Mouse (Mus musculus): ENCODE data around the gene Nup188.

Gene Nup188

GRCm38 (mm10) chr2:30351149-30351548 is 65.0 kb downstream of the Nup188 start:
- no peak for DNase-seq (ENCODE audit: low spot score)

GRCm38 (mm10) chr2:30355861-30356260 is 69.7 kb downstream of the Nup188 start:
- DNase-seq (ENCODE audit: low spot score), result no peak

GRCm38 (mm10) chr2:30356266-30356665 is 70.1 kb downstream of the Nup188 start:
- DNase-seq (ENCODE audit: low spot score), result no peak

GRCm38 (mm10) chr2:30356906-30357305 is 70.7 kb downstream of the Nup188 start:
- no peak for DNase-seq (ENCODE audit: low spot score)

GRCm38 (mm10) chr2:30357552-30358510 is 71.6 kb downstream of the Nup188 start:
- DNase-seq (ENCODE audit: low spot score), result no peak

GRCm38 (mm10) chr2:30358533-30359531 is 72.6 kb downstream of the Nup188 start, which contains the start of gene Sh3glb2:
Gene Sh3glb2, minus strand, starts transcription at chr2:30359337.
- peak; percentile 62 for DNase-seq (ENCODE audit: low spot score)

GRCm38 (mm10) chr2:30360626-30361025 is 74.4 kb downstream of the Nup188 start:
- DNase-seq (ENCODE audit: low spot score), result no peak

GRCm38 (mm10) chr2:30362865-30363264 is 76.7 kb downstream of the Nup188 start:
- DNase-seq (ENCODE audit: low spot score), result no peak

- DNase-seq (ENCODE audit: low spot score), result peak; percentile 99
These were observed 77.8 kb downstream of the Nup188 start, which contains the start of gene Miga2 for GRCm38 (mm10) chr2:30363773-30364650. Gene Miga2, plus strand, starts transcription at chr2:30364233.

- DNase-seq (ENCODE audit: low spot score), result no peak
These were observed 79.3 kb downstream of the Nup188 start for GRCm38 (mm10) chr2:30365281-30366069.

- DNase-seq (ENCODE audit: low spot score), result no peak
These were observed 80.0 kb downstream of the Nup188 start for GRCm38 (mm10) chr2:30366203-30366602.

- no peak for DNase-seq (ENCODE audit: low spot score)
These were observed 85.3 kb downstream of the Nup188 start for GRCm38 (mm10) chr2:30371544-30371943.

GRCm38 (mm10) chr2:30372726-30373125 is 86.5 kb downstream of the Nup188 start:
- DNase-seq (ENCODE audit: low spot score), result no peak

GRCm38 (mm10) chr2:30375893-30376292 is 89.7 kb downstream of the Nup188 start:
- no peak for DNase-seq (ENCODE audit: low spot score)

- DNase-seq (ENCODE audit: low spot score), result no peak
These were observed 91.5 kb downstream of the Nup188 start for GRCm38 (mm10) chr2:30377721-30378120.

- no peak for DNase-seq (ENCODE audit: low spot score)
These were observed 93.1 kb downstream of the Nup188 start for GRCm38 (mm10) chr2:30379307-30379706.

- DNase-seq (ENCODE audit: low spot score), result no peak
These were observed 94.6 kb downstream of the Nup188 start for GRCm38 (mm10) chr2:30380564-30381376.

GRCm38 (mm10) chr2:30381377-30381725 is 95.2 kb downstream of the Nup188 start:
- no peak for DNase-seq (ENCODE audit: low spot score)

- no peak for DNase-seq (ENCODE audit: low spot score)
These were observed 98.6 kb downstream of the Nup188 start for GRCm38 (mm10) chr2:30384814-30385213.

GRCm38 (mm10) chr2:30385591-30385990 is 99.4 kb downstream of the Nup188 start:
- DNase-seq (ENCODE audit: low spot score), result no peak

Measured in left cerebral cortex, adult 11 months (tissue).